Mouse (Mus musculus) MEL (cell line): ENCODE results near the gene Grk3. TPM values are rescaled to one million over a fixed set of nuclear protein-coding genes. Genes with fewer than 3 reads are reported as not detected.

Experiments
- DNase-seq: peaks from one replicate; pipeline ENCODE4 v3.0.0; 2011; ENCODE audit warnings: low read depth, low spot score
- H3K27ac ChIP-seq: 2 replicates; pipeline ENCODE4 v1.5.1; 2012; ENCODE audit warnings: low read depth, mild to moderate bottlenecking, control low read depth, low read length, moderate library complexity; ENCODE audit not compliant: control insufficient read depth
- H3K27me3 ChIP-seq, 2 experiments: fragments of 150-350 bp in 1 of 2; sonication (generic) in 1 of 2; 2 replicates each; pipeline ENCODE4 v1.6.1; 2012; ENCODE audit warnings: low read length in 2 of 2, mild to moderate bottlenecking in 2 of 2, improper control_type of control experiment in 1 of 2, moderate library complexity in 1 of 2; ENCODE audit not compliant: insufficient read depth in 2 of 2, control insufficient read depth in 1 of 2
- H3K36me3 ChIP-seq, 2 experiments: 2 replicates each; pipeline ENCODE4 v1.6.1; 2012 to 2014; ENCODE audit warnings: low read length in 2 of 2, improper control_type of control experiment in 1 of 2, inconsistent platforms in 1 of 2, mild to moderate bottlenecking in 1 of 2; ENCODE audit not compliant: insufficient read depth in 2 of 2, control insufficient read depth in 1 of 2
- H3K4me1 ChIP-seq, 2 experiments: fragments of 150-350 bp in 1 of 2; sonication (generic) in 1 of 2; 2 replicates each; pipeline ENCODE4 v1.6.1; 2012; ENCODE audit warnings: low read length in 2 of 2, improper control_type of control experiment in 1 of 2, mild to moderate bottlenecking in 1 of 2; ENCODE audit not compliant: insufficient read depth in 2 of 2, control insufficient read depth in 1 of 2
- H3K4me3 ChIP-seq, 2 experiments: fragments of 150-350 bp in 1 of 2; sonication (generic) in 1 of 2; 2 replicates each; pipeline ENCODE4 v1.5.1; 2012; ENCODE audit warnings: low read depth in 2 of 2, low read length in 2 of 2, mild to moderate bottlenecking in 2 of 2, moderate library complexity in 2 of 2, control low read depth in 1 of 2, improper control_type of control experiment in 1 of 2; ENCODE audit not compliant: control insufficient read depth in 1 of 2, insufficient read depth in 1 of 2
- H3K79me2 ChIP-seq: 2 replicates; pipeline ENCODE4 v1.6.1; 2012; ENCODE audit warnings: mild to moderate bottlenecking, low read length, moderate library complexity; ENCODE audit not compliant: control insufficient read depth, poor library complexity, insufficient read depth
- H3K9ac ChIP-seq: 2 replicates; pipeline ENCODE4 v1.6.1; 2012; ENCODE audit warnings: low read depth, mild to moderate bottlenecking, control low read depth, low read length, moderate library complexity; ENCODE audit not compliant: control insufficient read depth, poor library complexity, severe bottlenecking
- H3K9me3 ChIP-seq: fragments of 150-350 bp; sonication (generic); replicated peaks from 2 replicates; pipeline ENCODE4 v1.6.1; 2012; ENCODE audit warnings: mild to moderate bottlenecking, low read length, improper control_type of control experiment, moderate library complexity; ENCODE audit not compliant: insufficient read depth
- EP300 ChIP-seq, 2 experiments: IDR thresholded peaks; 2 replicates each; pipeline ENCODE4 v1.6.1; 2011; ENCODE audit warnings: improper control_type of control experiment in 2 of 2, low read length in 2 of 2, low read depth in 1 of 2, mild to moderate bottlenecking in 1 of 2
- ETS1 ChIP-seq: IDR thresholded peaks from 2 replicates; pipeline ENCODE4 v1.6.1; 2012; ENCODE audit warnings: low read depth, mild to moderate bottlenecking, inconsistent platforms, low read length, improper control_type of control experiment, moderate library complexity
- GATA1 ChIP-seq: IDR thresholded peaks from 2 replicates; pipeline ENCODE4 v1.6.1; 2011; ENCODE audit warnings: low read depth, low read length, improper control_type of control experiment
- HCFC1 ChIP-seq: IDR thresholded peaks from 2 replicates; pipeline ENCODE4 v1.6.1; 2012; ENCODE audit warnings: low read depth, mild to moderate bottlenecking, inconsistent platforms, low read length, improper control_type of control experiment, moderate library complexity
- MAX ChIP-seq: IDR thresholded peaks from 2 replicates; pipeline ENCODE4 v1.6.1; 2011; ENCODE audit warnings: low read length, improper control_type of control experiment
- MAZ ChIP-seq: IDR thresholded peaks from 2 replicates; pipeline ENCODE4 v1.6.1; 2012; ENCODE audit warnings: low read depth, mild to moderate bottlenecking, inconsistent platforms, low read length, improper control_type of control experiment
- MXI1 ChIP-seq: IDR thresholded peaks from 2 replicates; pipeline ENCODE4 v1.6.1; 2011; ENCODE audit warnings: mild to moderate bottlenecking, low read depth, low read length, improper control_type of control experiment
- MYB ChIP-seq: IDR thresholded peaks from 2 replicates; pipeline ENCODE4 v1.6.1; 2011; ENCODE audit warnings: mild to moderate bottlenecking, low read depth, low read length, improper control_type of control experiment
- MYC ChIP-seq: IDR thresholded peaks from 2 replicates; pipeline ENCODE4 v1.6.1; 2011; ENCODE audit warnings: low read depth, mild to moderate bottlenecking, low read length, improper control_type of control experiment, moderate library complexity
- NELFE ChIP-seq: IDR thresholded peaks from 2 replicates; pipeline ENCODE4 v1.6.1; 2011; ENCODE audit warnings: low read depth, low read length, improper control_type of control experiment
- NRF1 ChIP-seq: IDR thresholded peaks from 2 replicates; pipeline ENCODE4 v1.6.1; 2014; ENCODE audit warnings: low read depth, mild to moderate bottlenecking, inconsistent platforms, low read length, improper control_type of control experiment, moderate library complexity; ENCODE audit not compliant: poor library complexity, insufficient read depth, severe bottlenecking
- POLR2AphosphoS2 ChIP-seq: IDR thresholded peaks from 2 replicates; pipeline ENCODE4 v1.6.1; 2011; ENCODE audit warnings: low read length, improper control_type of control experiment
- POLR2AphosphoS5 ChIP-seq: IDR thresholded peaks from 2 replicates; pipeline ENCODE4 v1.6.1; 2012; ENCODE audit warnings: low read depth, borderline replicate concordance, mild to moderate bottlenecking, inconsistent platforms, low read length, moderate library complexity, mixed read lengths
- RCOR1 ChIP-seq: IDR thresholded peaks from 2 replicates; pipeline ENCODE4 v1.6.1; 2012; ENCODE audit warnings: low read depth, mild to moderate bottlenecking, inconsistent platforms, low read length, improper control_type of control experiment
- TAL1 ChIP-seq: IDR thresholded peaks from 2 replicates; pipeline ENCODE4 v1.6.1; 2012; ENCODE audit warnings: mild to moderate bottlenecking, inconsistent platforms, low read length, moderate library complexity, mixed read lengths
- TBP ChIP-seq: IDR thresholded peaks from 2 replicates; pipeline ENCODE4 v1.8.0; 2011; ENCODE audit warnings: low read depth, low read length, improper control_type of control experiment
- UBTF ChIP-seq: IDR thresholded peaks from 2 replicates; pipeline ENCODE4 v1.6.1; 2012; ENCODE audit warnings: low read depth, mild to moderate bottlenecking, inconsistent platforms, low read length, improper control_type of control experiment, moderate library complexity, borderline replicate concordance; ENCODE audit not compliant: insufficient read depth
- USF1 ChIP-seq: IDR thresholded peaks from 2 replicates; pipeline ENCODE4 v1.6.1; 2014; ENCODE audit warnings: low read depth, mild to moderate bottlenecking, inconsistent platforms, low read length, improper control_type of control experiment, moderate library complexity
- USF2 ChIP-seq, 2 experiments: IDR thresholded peaks; 2 replicates each; pipeline ENCODE4 v1.6.1; 2011 to 2012; ENCODE audit warnings: improper control_type of control experiment in 2 of 2, low read length in 2 of 2, borderline replicate concordance in 1 of 2, inconsistent platforms in 1 of 2, low read depth in 1 of 2, mild to moderate bottlenecking in 1 of 2; ENCODE audit not compliant: insufficient read depth in 1 of 2
- ZC3H11A ChIP-seq: IDR thresholded peaks from 2 replicates; pipeline ENCODE4 v1.6.1; 2012; ENCODE audit warnings: low read depth, mild to moderate bottlenecking, inconsistent platforms, low read length, improper control_type of control experiment
- ZKSCAN1 ChIP-seq: IDR thresholded peaks from 2 replicates; pipeline ENCODE4 v1.6.1; 2012; ENCODE audit warnings: low read depth, mild to moderate bottlenecking, inconsistent platforms, low read length, improper control_type of control experiment, moderate library complexity
- ZNF384 ChIP-seq: IDR thresholded peaks from 2 replicates; pipeline ENCODE4 v1.6.1; 2012; ENCODE audit warnings: low read depth, mild to moderate bottlenecking, inconsistent platforms, low read length, improper control_type of control experiment
- polyA plus RNA-seq, 2 experiments: library from polyadenylated mRNA; stranded (reverse) in 1 of 2; unstranded in 1 of 2; fragments of >175 nt in 1 of 2; fragments of >200 nt in 1 of 2; gene quantifications; 2 replicates each; pipeline versions ENCODE4 v1.2.1 to v1.2.4; 2012; ENCODE audit warnings: low replicate concordance in 2 of 2, low read depth in 1 of 2; ENCODE audit not compliant: insufficient read length in 2 of 2, insufficient read depth in 1 of 2, missing spikeins in 1 of 2
- total RNA-seq: library from RNA; depleted of rRNA; stranded (reverse); fragments of 300-350 nt; gene quantifications from 2 replicates; pipeline ENCODE4 v1.2.3, GENCODE M21; 2012

Grk3 gene
- total and polyA plus RNA-seq, 3 experiments: not detected

GRCm38 (mm10) chr5:112958293-112958692 is 57.3 kb downstream of the Grk3 start (continued):
- TF ChIP-seq POLR2AphosphoS2 (no peak), EP300 (IDR thresholded peaks at IDR 0.05; ENCODE audit: low read depth in 1 of 2, low read length in 2 of 2) (no peak), GATA1 (no peak)

DNA sequence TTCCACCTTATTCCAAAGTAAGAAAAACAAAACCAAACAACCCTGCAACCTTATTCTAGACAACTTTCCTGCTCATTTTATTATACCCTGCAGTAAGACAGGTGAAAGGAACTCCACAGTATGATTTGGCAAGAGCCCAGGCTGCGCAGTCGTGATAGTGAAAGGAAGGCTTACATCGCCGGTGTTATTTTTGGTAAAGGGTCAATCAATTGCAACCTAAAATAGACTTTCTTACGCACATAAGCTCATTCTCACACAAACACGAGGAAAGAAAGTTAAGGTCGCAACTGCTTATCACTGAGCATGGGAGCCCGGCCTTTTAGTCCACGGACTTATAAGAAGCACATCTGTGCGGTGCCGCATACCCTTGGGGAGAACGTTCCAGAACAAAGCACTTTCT is 58.8 kb downstream of the Grk3 start:
- no peak for TF ChIP-seq ZKSCAN1
- no peak for TF ChIP-seq ETS1
- TF ChIP-seq TAL1: no peak
- TF ChIP-seq NELFE: no peak
- TF ChIP-seq HCFC1: no peak
- TF ChIP-seq MYB: no peak
- no peak for TF ChIP-seq ZNF384
- no peak for TF ChIP-seq MAZ
- no peak for TF ChIP-seq MXI1
- TF ChIP-seq USF1: no peak
- no peak for TF ChIP-seq NRF1
- TF ChIP-seq RCOR1: no peak
- TF ChIP-seq POLR2AphosphoS5: no peak
- no peak for TF ChIP-seq ZC3H11A
- no peak for TF ChIP-seq MYC
- no peak for TF ChIP-seq USF2 (IDR thresholded peaks at IDR 0.05; ENCODE audit: borderline replicate concordance in 1 of 2, insufficient read depth in 1 of 2, low read depth in 1 of 2, low read length in 2 of 2)
- TF ChIP-seq UBTF: no peak
- no peak for TF ChIP-seq POLR2AphosphoS2
- TF ChIP-seq TBP: no peak
- no peak for TF ChIP-seq MAX
- TF ChIP-seq, all 39 proteins: peak for 0
- Histone ChIP-seq H3K27ac (no peak overlapping the region), H3K9ac (no peak overlapping the region), H3K4me3 (no peak overlapping the region), H3K36me3 (no peaks in the 10 kb centered on the region), H3K27me3 (no peaks in the 10 kb centered on the region; a peak in 1 of 4 replicates), H3K4me1 (no peaks in the 10 kb centered on the region), H3K79me2 (no peaks in the 10 kb centered on the region), H3K9me3 (no peaks in the 10 kb centered on the region)
- DNase-seq: no peak
